Mouse (Mus musculus): ENCODE data around the gene Tiam2.

The Tiam2 gene

GRCm38 (mm10) chr17:3396881-3397281 is 70.5 kb downstream of the Tiam2 start:
- in situ Hi-C loops (cut with MseI, MboI) = no loop called here

- in situ Hi-C loops (cut with MseI, MboI) = no loop called here
These were observed 71.5 kb downstream of the Tiam2 start for GRCm38 (mm10) chr17:3397836-3398235.

- in situ Hi-C loops (cut with MseI, MboI) = no loop called here
These were observed 79.1 kb downstream of the Tiam2 start for GRCm38 (mm10) chr17:3405350-3406073.

- in situ Hi-C loops (cut with MseI, MboI) = no loop called here
These were observed 80.7 kb downstream of the Tiam2 start for GRCm38 (mm10) chr17:3407051-3407450.

GRCm38 (mm10) chr17:3410307-3410706 is 83.9 kb downstream of the Tiam2 start:
- in situ Hi-C loops (cut with MseI, MboI) = no loop called here

GRCm38 (mm10) chr17:3412771-3413170 is 86.4 kb downstream of the Tiam2 start:
- in situ Hi-C loops (cut with MseI, MboI) = no loop called here

GRCm38 (mm10) chr17:3415580-3415979 is 89.2 kb downstream of the Tiam2 start:
- in situ Hi-C loops (cut with MseI, MboI) = no loop called here

GRCm38 (mm10) chr17:3416401-3416800 is 90.0 kb downstream of the Tiam2 start:
- in situ Hi-C loops (cut with MseI, MboI) = no loop called here

- in situ Hi-C loops (cut with MseI, MboI) = no loop called here
These were observed 93.1 kb downstream of the Tiam2 start for GRCm38 (mm10) chr17:3419368-3419928.

- in situ Hi-C loops (cut with MseI, MboI) = no loop called here
These were observed 93.8 kb downstream of the Tiam2 start for GRCm38 (mm10) chr17:3420148-3420547.

- in situ Hi-C loops (cut with MseI, MboI) = no loop called here
These were observed 97.0 kb downstream of the Tiam2 start for GRCm38 (mm10) chr17:3423416-3423815.

GRCm38 (mm10) chr17:3428659-3429058 is 102.3 kb downstream of the Tiam2 start:
- in situ Hi-C loops (cut with MseI, MboI) = no loop called here

- in situ Hi-C loops (cut with MseI, MboI) = no loop called here
These were observed 106.5 kb downstream of the Tiam2 start for GRCm38 (mm10) chr17:3432590-3433498.

- in situ Hi-C loops (cut with MseI, MboI) = no loop called here
These were observed 107.3 kb downstream of the Tiam2 start for GRCm38 (mm10) chr17:3433521-3434271.

GRCm38 (mm10) chr17:3435299-3435698 is 108.9 kb downstream of the Tiam2 start:
- in situ Hi-C loops (cut with MseI, MboI) = no loop called here

GRCm38 (mm10) chr17:3436841-3437515 is 110.6 kb downstream of the Tiam2 start:
- in situ Hi-C loops (cut with MseI, MboI) = no loop called here

GRCm38 (mm10) chr17:3442526-3443401 is 116.4 kb downstream of the Tiam2 start:
- in situ Hi-C loops (cut with MseI, MboI) = no loop called here

GRCm38 (mm10) chr17:3446191-3446950 is 120.0 kb downstream of the Tiam2 start:
- in situ Hi-C loops (cut with MseI, MboI) = loop anchor here (5.0 kb wide), 2 partner anchors 169 to 174 kb away; no protein-coding TSS in a partner anchor

- in situ Hi-C loops (cut with MseI, MboI) = loop anchor here (5.0 kb wide), 2 partner anchors 171 to 176 kb away; no protein-coding TSS in a partner anchor
These were observed 122.4 kb downstream of the Tiam2 start for GRCm38 (mm10) chr17:3448725-3449124.

Data from mouse trophoblast stem cell (cell line).